Mouse (Mus musculus) neutrophil, adult 5-6 weeks (primary cell): ENCODE measurements around the gene Gdf7. TPM values are rescaled to one million over a fixed set of nuclear protein-coding genes. Genes with fewer than 3 reads are reported as not detected.

Experiments used
- ATAC-seq: fragments of 151-379, 151-347 bp; 2 replicates; pipeline ENCODE4 v1.8.0; 2017; ENCODE audit warnings: mild to moderate bottlenecking, moderate TSS enrichment; ENCODE audit not compliant: insufficient number of reproducible peaks, poor library complexity, low FRiP score, severe bottlenecking; ENCODE audit errors: extremely low read depth
- total RNA-seq: library from RNA; stranded (forward); fragments of 200-1000 nt; gene quantifications from 2 replicates; pipeline ENCODE4 v1.2.3, GENCODE M21; 2017

The Gdf7 gene
- total RNA-seq, 1 experiment from 2014 or later = not detected

- no peak for ATAC-seq
These were observed 1.2 kb downstream of the Gdf7 start for GRCm38 (mm10) chr12:8300521-8300920.

GRCm38 (mm10) chr12:8300111-8300480, 1.7 kb downstream of the Gdf7 start:
- ATAC-seq = no peak

GRCm38 (mm10) chr12:8299143-8300110, 2.3 kb downstream of the Gdf7 start:
- ATAC-seq = no peak

- ATAC-seq = no peak
These were observed 3.2 kb downstream of the Gdf7 start for GRCm38 (mm10) chr12:8298361-8299142.

GRCm38 (mm10) chr12:8297586-8298214, 4.1 kb downstream of the Gdf7 start:
- no peak for ATAC-seq

GRCm38 (mm10) chr12:8296154-8296553, 5.6 kb downstream of the Gdf7 start:
- ATAC-seq = no peak

GRCm38 (mm10) chr12:8295307-8295913, 6.3 kb downstream of the Gdf7 start:
- no peak for ATAC-seq

- no peak for ATAC-seq
These were observed 10.4 kb downstream of the Gdf7 start for GRCm38 (mm10) chr12:8291157-8291853.

GRCm38 (mm10) chr12:8289499-8289898, 12.3 kb downstream of the Gdf7 start:
- ATAC-seq = no peak

GRCm38 (mm10) chr12:8289099-8289498, 12.7 kb downstream of the Gdf7 start:
- ATAC-seq = no peak

- ATAC-seq = no peak
These were observed 13.8 kb downstream of the Gdf7 start for GRCm38 (mm10) chr12:8287970-8288369.

GRCm38 (mm10) chr12:8281225-8282017, 20.3 kb downstream of the Gdf7 start:
- ATAC-seq = no peak

- no peak for ATAC-seq
These were observed 26.3 kb downstream of the Gdf7 start for GRCm38 (mm10) chr12:8275424-8275823.

GRCm38 (mm10) chr12:8273471-8274171, 28.1 kb downstream of the Gdf7 start:
- ATAC-seq = no peak

GRCm38 (mm10) chr12:8271405-8271804, 30.3 kb downstream of the Gdf7 start:
- ATAC-seq = no peak

- no peak for ATAC-seq
These were observed 32.1 kb downstream of the Gdf7 start for GRCm38 (mm10) chr12:8269627-8270026.

GRCm38 (mm10) chr12:8266311-8266710, 35.4 kb downstream of the Gdf7 start:
- ATAC-seq = no peak
